Mouse (Mus musculus): ENCODE measurements around the gene Abcc9. TPM values are rescaled to one million over a fixed set of nuclear protein-coding genes. Genes with fewer than 3 reads are reported as not detected.
A peak's percentile ranks its signal among the peaks of the same experiment; 100 is the strongest.

The Abcc9 gene
- 16.3 and 16.7 TPM in 2 replicates for polyA plus RNA-seq (2015; fragmentation: Nextera tagmentation; extraction: Ambion mirVana)

GRCm38 (mm10) chr6:142701652-142702637 is at the start of gene Abcc9:
Abcc9 (minus strand) TSS chr6:142702315.
- Histone ChIP-seq H3K9me3 (replicated peaks; ENCODE audit: control insufficient read depth, low read length) (no peaks in the 10 kb centered on the region), H3K27ac (ENCODE audit: low read length) (peak within 1 kb of the TSS; percentile 91), H3K4me1 (ENCODE audit: control insufficient read depth, insufficient read depth, low read length) (peaks cover 24% of the 10 kb centered on the region), H3K4me3 (ENCODE audit: low read length) (peak within 1 kb of the TSS; percentile 64), H3K9ac (ENCODE audit: low read length) (peak within 1 kb of the TSS; percentile 77), H3K36me3 (ENCODE audit: control insufficient read depth, insufficient read depth) (no peaks in the 10 kb centered on the region), H3K27me3 (ENCODE audit: control insufficient read depth, insufficient read depth, low read length) (no peaks in the 10 kb centered on the region), H3K4me2 (ENCODE audit: low read depth, low read length) (peak within 1 kb of the TSS; percentile 75)
- peak; percentile 73 for ATAC-seq (replicated peaks; ENCODE audit: extremely low read depth, insufficient read depth, low FRiP score)
- 5% methylated on average over 36 of the region's 36 CpGs for WGBS

- Histone ChIP-seq H3K36me3 (ENCODE audit: control insufficient read depth, insufficient read depth) (no peaks in the 10 kb centered on the region), H3K27me3 (ENCODE audit: control insufficient read depth, insufficient read depth, low read length) (no peaks in the 10 kb centered on the region), H3K4me2 (ENCODE audit: low read depth, low read length) (no peak overlapping the region), H3K9ac (ENCODE audit: low read length) (no peak overlapping the region), H3K9me3 (replicated peaks; ENCODE audit: control insufficient read depth, low read length) (no peaks in the 10 kb centered on the region), H3K4me3 (ENCODE audit: low read length) (no peak overlapping the region), H3K4me1 (ENCODE audit: control insufficient read depth, insufficient read depth, low read length) (peaks cover 18% of the 10 kb centered on the region), H3K27ac (ENCODE audit: low read length) (no peak overlapping the region)
- WGBS: 59% methylated on average over 9 of the region's 9 CpGs
- no peak for ATAC-seq (replicated peaks; ENCODE audit: extremely low read depth, insufficient read depth, low FRiP score)
Measured at GRCm38 (mm10) chr6:142751365-142751764, 49.2 kb upstream of the Abcc9 start.

- no peak; the same call in 1 of the 2 replicates for ATAC-seq (replicated peaks; ENCODE audit: extremely low read depth, insufficient read depth, low FRiP score)
- Histone ChIP-seq H3K27me3 (ENCODE audit: control insufficient read depth, insufficient read depth, low read length) (no peaks in the 10 kb centered on the region), H3K27ac (ENCODE audit: low read length) (peak overlapping the region; percentile 78), H3K4me1 (ENCODE audit: control insufficient read depth, insufficient read depth, low read length) (peaks cover 16% of the 10 kb centered on the region), H3K36me3 (ENCODE audit: control insufficient read depth, insufficient read depth) (no peaks in the 10 kb centered on the region), H3K9ac (ENCODE audit: low read length) (no peak overlapping the region), H3K9me3 (replicated peaks; ENCODE audit: control insufficient read depth, low read length) (no peaks in the 10 kb centered on the region), H3K4me3 (ENCODE audit: low read length) (no peak overlapping the region), H3K4me2 (ENCODE audit: low read depth, low read length) (peak overlapping the region; percentile 11)
- WGBS: 30% methylated on average over 8 of the region's 8 CpGs
Measured at GRCm38 (mm10) chr6:142748057-142748708, 46.1 kb upstream of the Abcc9 start.

GRCm38 (mm10) chr6:142747165-142747564 is 45.0 kb upstream of the Abcc9 start:
- Histone ChIP-seq H3K4me3 (ENCODE audit: low read length) (no peak overlapping the region), H3K4me2 (ENCODE audit: low read depth, low read length) (no peak overlapping the region), H3K9me3 (replicated peaks; ENCODE audit: control insufficient read depth, low read length) (no peaks in the 10 kb centered on the region), H3K27me3 (ENCODE audit: control insufficient read depth, insufficient read depth, low read length) (no peaks in the 10 kb centered on the region), H3K27ac (ENCODE audit: low read length) (no peak overlapping the region), H3K9ac (ENCODE audit: low read length) (no peak overlapping the region), H3K4me1 (ENCODE audit: control insufficient read depth, insufficient read depth, low read length) (peaks cover 13% of the 10 kb centered on the region), H3K36me3 (ENCODE audit: control insufficient read depth, insufficient read depth) (no peaks in the 10 kb centered on the region)
- ATAC-seq (replicated peaks; ENCODE audit: extremely low read depth, insufficient read depth, low FRiP score): no peak
- 68% methylated on average over 2 of the region's 2 CpGs for WGBS

GRCm38 (mm10) chr6:142746765-142747164 is 44.6 kb upstream of the Abcc9 start:
- WGBS: 67% methylated on average over 7 of the region's 7 CpGs
- Histone ChIP-seq H3K4me3 (ENCODE audit: low read length) (no peak overlapping the region), H3K27ac (ENCODE audit: low read length) (no peak overlapping the region), H3K36me3 (ENCODE audit: control insufficient read depth, insufficient read depth) (no peaks in the 10 kb centered on the region), H3K27me3 (ENCODE audit: control insufficient read depth, insufficient read depth, low read length) (no peaks in the 10 kb centered on the region), H3K9ac (ENCODE audit: low read length) (no peak overlapping the region), H3K4me1 (ENCODE audit: control insufficient read depth, insufficient read depth, low read length) (peaks cover 13% of the 10 kb centered on the region), H3K9me3 (replicated peaks; ENCODE audit: control insufficient read depth, low read length) (no peaks in the 10 kb centered on the region), H3K4me2 (ENCODE audit: low read depth, low read length) (no peak overlapping the region)
- no peak for ATAC-seq (replicated peaks; ENCODE audit: extremely low read depth, insufficient read depth, low FRiP score)

- no peaks in the 10 kb centered on the region for H3K36me3 ChIP-seq (ENCODE audit: control insufficient read depth, insufficient read depth)
- WGBS: 93% methylated on average over 5 of the region's 5 CpGs
- ATAC-seq (replicated peaks; ENCODE audit: extremely low read depth, insufficient read depth, low FRiP score): no peak
- no peak overlapping the region for H3K27ac ChIP-seq (ENCODE audit: low read length)
- H3K4me1 ChIP-seq (ENCODE audit: control insufficient read depth, insufficient read depth, low read length): peaks cover 15% of the 10 kb centered on the region
- no peaks in the 10 kb centered on the region for H3K27me3 ChIP-seq (ENCODE audit: control insufficient read depth, insufficient read depth, low read length)
- no peaks in the 10 kb centered on the region for H3K9me3 ChIP-seq (replicated peaks; ENCODE audit: control insufficient read depth, low read length)
- no peak overlapping the region for H3K4me2 ChIP-seq (ENCODE audit: low read depth, low read length)
- no peak overlapping the region for H3K4me3 ChIP-seq (ENCODE audit: low read length)
- H3K9ac ChIP-seq (ENCODE audit: low read length): no peak overlapping the region
Measured at GRCm38 (mm10) chr6:142745484-142745883, 43.4 kb upstream of the Abcc9 start.

GRCm38 (mm10) chr6:142743193-142743592 is 41.1 kb upstream of the Abcc9 start:
- no peak overlapping the region for H3K9ac ChIP-seq (ENCODE audit: low read length)
- H3K4me1 ChIP-seq (ENCODE audit: control insufficient read depth, insufficient read depth, low read length): peaks cover 11% of the 10 kb centered on the region
- no peak overlapping the region for H3K27ac ChIP-seq (ENCODE audit: low read length)
- no peaks in the 10 kb centered on the region for H3K27me3 ChIP-seq (ENCODE audit: control insufficient read depth, insufficient read depth, low read length)
- H3K4me3 ChIP-seq (ENCODE audit: low read length): no peak overlapping the region
- no peak for ATAC-seq (replicated peaks; ENCODE audit: extremely low read depth, insufficient read depth, low FRiP score)
- WGBS: 68% methylated on average over 4 of the region's 4 CpGs
- H3K9me3 ChIP-seq (replicated peaks; ENCODE audit: control insufficient read depth, low read length): no peaks in the 10 kb centered on the region
- H3K4me2 ChIP-seq (ENCODE audit: low read depth, low read length): no peak overlapping the region
- no peaks in the 10 kb centered on the region for H3K36me3 ChIP-seq (ENCODE audit: control insufficient read depth, insufficient read depth)

- Histone ChIP-seq H3K9ac (ENCODE audit: low read length) (no peak overlapping the region; the same call in 1 of the 2 replicates), H3K36me3 (ENCODE audit: control insufficient read depth, insufficient read depth) (no peaks in the 10 kb centered on the region), H3K9me3 (replicated peaks; ENCODE audit: control insufficient read depth, low read length) (no peaks in the 10 kb centered on the region), H3K27me3 (ENCODE audit: control insufficient read depth, insufficient read depth, low read length) (no peaks in the 10 kb centered on the region), H3K4me3 (ENCODE audit: low read length) (no peak overlapping the region), H3K27ac (ENCODE audit: low read length) (no peak overlapping the region), H3K4me1 (ENCODE audit: control insufficient read depth, insufficient read depth, low read length) (peaks cover 6% of the 10 kb centered on the region; the same call in 1 of the 2 replicates), H3K4me2 (ENCODE audit: low read depth, low read length) (no peak overlapping the region)
- no peak for ATAC-seq (replicated peaks; ENCODE audit: extremely low read depth, insufficient read depth, low FRiP score)
- WGBS: 85% methylated on average over 6 of the region's 6 CpGs
Measured at GRCm38 (mm10) chr6:142741763-142742162, 39.6 kb upstream of the Abcc9 start.

- no peak for ATAC-seq (replicated peaks; ENCODE audit: extremely low read depth, insufficient read depth, low FRiP score)
- H3K4me1 ChIP-seq (ENCODE audit: control insufficient read depth, insufficient read depth, low read length): peaks cover 6% of the 10 kb centered on the region; the same call in 1 of the 2 replicates
- H3K4me2 ChIP-seq (ENCODE audit: low read depth, low read length): no peak overlapping the region
- 74% methylated on average over 6 of the region's 6 CpGs for WGBS
- H3K27me3 ChIP-seq (ENCODE audit: control insufficient read depth, insufficient read depth, low read length): no peaks in the 10 kb centered on the region
- no peak overlapping the region for H3K4me3 ChIP-seq (ENCODE audit: low read length)
- H3K9ac ChIP-seq (ENCODE audit: low read length): no peak overlapping the region
- H3K36me3 ChIP-seq (ENCODE audit: control insufficient read depth, insufficient read depth): no peaks in the 10 kb centered on the region
- no peak overlapping the region for H3K27ac ChIP-seq (ENCODE audit: low read length)
- no peaks in the 10 kb centered on the region for H3K9me3 ChIP-seq (replicated peaks; ENCODE audit: control insufficient read depth, low read length)
Measured at GRCm38 (mm10) chr6:142738637-142739036, 36.5 kb upstream of the Abcc9 start.
